Mouse (Mus musculus): ENCODE data around the gene Lrrc15.

The Lrrc15 gene

DNA sequence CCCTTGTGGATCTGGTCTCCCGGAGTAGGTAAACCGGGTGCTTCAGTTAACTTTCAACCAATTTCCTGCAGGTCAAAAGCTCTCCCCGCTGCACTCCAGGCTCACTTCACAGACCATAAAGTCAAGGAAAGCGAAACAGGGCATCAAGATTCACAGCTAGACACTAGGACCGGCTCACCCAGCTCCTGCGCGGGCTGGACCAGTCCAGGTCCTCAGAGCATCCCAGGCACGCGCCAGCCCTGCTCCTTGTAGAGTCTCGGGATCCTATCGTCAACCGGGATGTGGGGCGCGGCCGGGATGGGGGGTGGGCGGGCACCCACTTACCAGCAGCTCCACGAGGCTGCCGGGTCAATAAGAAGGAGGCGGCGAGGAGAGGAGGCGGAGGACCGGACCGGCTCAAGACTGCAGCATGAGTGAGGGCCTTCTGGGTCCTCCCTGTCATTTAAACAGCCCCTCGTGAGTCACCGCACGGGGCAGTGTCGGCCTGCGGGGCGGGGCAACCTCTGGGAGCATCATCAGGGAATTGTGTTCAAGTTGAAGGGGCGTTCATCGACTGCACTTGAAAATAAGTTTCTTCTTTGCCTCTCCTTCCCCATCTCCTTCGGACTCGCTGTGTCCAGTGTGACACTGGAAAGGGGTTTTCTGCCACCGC lies at the start of gene Lrrc15:
Lrrc15 (minus strand) TSS at position 413 of the 652 bp plus-strand sequence.
- DNase-seq (ENCODE audit: low read depth, low spot score): peak; percentile 56

DNA sequence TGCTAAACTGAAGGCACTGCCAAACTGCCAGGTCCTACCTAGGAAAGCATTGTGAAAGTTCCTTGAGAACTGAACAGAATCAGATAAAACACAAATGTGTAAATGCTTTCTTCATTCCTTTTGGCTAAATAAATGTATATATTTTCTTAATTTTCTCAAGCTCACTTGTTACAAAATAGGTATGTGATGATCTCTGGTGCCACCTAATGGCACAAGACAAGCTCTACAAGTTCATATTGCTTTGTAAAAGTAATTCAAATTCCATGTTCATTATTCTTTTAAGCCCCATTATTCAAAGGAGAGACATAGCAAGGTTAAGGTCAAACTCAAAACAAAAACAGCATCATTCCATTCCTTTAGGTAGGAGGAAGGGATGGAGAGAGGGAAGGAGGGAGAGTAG lies 31.2 kb upstream of the Lrrc15 start:
- DNase-seq (ENCODE audit: low read depth, low spot score): peak; percentile 54

DNA sequence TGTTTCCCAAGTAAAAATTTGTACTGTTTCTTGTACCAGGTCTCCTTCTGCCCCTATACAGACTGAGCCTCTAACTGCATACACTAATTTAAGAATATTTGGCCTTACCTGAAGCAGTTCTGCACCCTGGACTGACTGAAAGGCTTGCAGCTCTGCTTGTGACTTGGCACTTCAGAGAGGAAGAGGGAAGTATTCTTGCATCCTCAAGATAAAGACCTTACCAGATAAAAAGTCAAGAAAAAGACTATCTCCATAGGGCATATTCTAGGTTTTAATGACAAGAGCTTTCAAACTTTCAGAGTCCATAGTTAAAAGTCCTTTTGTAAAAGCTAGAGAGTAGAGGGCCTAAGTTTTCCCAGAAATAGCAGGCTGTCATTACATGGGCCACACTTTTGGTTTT lies 27.6 kb upstream of the Lrrc15 start, which contains the start of gene Gp5:
Gp5 (minus strand) TSS at position 133 of the 400 bp plus-strand sequence.
- no peak for DNase-seq (ENCODE audit: low read depth, low spot score)

DNA sequence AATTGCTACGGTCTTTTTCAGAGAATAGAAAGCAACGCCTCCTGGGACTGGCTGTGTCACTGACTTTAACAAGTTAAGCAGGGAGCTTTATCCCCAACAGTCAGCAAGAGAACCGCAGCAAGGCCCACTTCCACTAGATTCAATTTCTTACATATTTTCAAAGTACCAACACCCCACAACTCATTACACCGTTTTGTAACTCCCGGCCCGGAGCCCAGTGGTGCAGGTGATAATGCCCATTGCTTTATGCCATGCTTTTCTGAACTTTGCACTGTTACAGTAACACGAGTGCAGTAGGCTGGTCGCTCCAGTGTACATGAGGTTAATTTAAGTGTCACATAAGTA lies 27.1 kb upstream of the Lrrc15 start:
- no peak for DNase-seq (ENCODE audit: low read depth, low spot score)

DNA sequence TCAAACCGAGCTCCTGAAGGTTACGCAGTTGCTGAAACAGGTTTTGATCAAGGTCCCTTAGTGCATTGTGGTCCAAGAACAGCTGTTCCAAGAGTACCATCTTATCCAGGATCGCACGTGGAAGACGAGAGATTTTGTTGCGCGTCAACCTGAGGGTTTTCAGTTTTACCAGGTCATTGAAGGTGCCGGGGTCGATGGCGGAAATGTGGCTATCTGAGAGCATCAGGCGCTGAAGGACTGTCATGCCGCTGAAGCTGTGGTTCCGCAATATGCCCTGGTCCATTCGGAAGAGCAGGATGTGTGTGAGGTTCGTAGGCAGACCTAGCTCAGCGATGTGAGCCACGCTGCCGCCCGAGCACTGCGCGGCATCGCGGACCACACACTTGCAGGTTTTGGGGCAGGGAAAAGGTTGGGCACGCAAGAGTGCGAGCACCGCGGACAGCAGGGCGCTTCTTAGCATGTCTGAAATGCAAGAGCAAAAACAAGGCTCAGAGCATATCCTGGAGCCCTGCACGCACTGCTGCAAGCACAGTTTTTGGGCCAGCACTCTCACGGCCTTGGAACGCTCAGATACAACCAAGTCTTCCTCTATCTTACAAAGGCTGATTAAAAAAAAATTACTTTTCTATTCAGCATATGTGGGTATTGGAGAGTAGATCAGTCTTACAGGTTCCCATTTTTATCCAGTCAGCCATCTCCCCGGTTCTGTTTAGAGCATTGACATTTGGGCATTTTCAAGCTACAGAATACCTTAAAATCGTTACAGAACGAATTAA lies 26.5 kb upstream of the Lrrc15 start:
- DNase-seq (ENCODE audit: low read depth, low spot score): peak; percentile 48

DNA sequence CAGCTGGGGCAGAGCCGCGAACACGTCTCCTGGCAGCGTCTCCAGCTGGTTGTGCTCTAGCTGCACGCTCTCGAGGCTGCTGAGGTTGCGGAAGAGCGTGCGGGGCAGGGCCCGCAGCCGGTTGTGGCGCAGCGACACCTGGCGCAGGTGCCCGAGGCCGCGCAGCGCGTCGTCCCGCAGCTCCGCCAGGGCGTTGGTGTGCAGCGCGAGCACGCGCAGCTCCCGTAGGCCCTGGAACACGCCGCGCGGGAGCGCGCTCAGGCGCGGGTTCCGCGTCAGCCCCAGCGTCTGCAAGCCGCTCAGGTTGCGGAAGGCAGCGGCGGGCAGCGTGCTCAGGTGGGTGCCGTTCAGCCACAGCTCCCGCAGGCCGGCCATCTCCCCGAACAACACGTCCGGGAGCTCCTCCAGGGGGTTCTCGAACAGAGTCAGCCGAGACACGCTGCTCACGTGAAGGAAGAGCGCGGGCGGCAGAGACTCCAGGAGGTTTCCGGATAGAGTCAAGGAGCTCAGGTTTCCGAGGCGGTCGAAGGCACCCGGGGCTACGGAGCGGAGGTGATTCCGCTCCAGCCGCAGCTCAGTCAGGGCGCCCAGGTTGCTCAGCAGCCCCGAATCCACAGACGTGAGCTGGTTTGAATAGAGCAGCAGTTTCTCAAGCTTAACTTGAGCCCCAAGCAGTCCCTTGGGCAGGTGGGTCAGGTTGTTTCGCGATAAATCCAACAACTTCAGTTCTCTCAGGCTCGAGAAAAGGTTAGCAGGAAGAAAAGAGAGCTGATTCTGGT lies 25.7 kb upstream of the Lrrc15 start:
- DNase-seq (ENCODE audit: low read depth, low spot score): peak; percentile 58

DNA sequence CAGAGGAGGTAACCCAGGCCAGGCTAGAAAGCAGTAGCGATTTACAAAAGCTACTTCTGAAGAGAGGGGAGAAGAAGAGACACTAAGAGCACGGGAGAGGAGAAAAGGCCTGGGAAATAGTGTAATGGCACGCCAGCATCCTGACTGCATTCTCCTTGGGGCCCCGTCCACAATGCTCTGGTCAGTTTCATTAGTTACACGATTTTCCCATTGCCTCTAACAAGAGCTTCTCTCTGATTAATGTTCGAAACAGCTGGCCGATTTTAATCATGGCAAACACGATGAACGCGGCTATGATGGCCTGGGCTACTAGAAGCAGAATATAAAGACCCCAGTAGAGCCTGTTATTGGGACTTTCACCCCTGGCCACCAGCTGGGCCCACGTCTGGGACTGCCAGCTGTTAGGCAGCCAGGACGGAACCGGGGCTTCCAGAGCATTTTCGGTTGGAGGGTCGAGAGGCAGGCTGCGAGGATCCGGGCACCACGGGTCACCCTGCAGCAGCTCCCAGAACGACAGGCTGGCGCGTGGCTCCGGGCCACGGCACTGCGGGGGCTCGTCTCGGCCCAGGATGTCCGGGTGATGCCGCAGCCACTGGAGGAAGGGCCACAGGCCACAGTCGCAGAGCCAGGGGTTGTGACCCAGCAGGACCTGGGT lies 25.0 kb upstream of the Lrrc15 start:
- peak; percentile 18 for DNase-seq (ENCODE audit: low read depth, low spot score)

DNA sequence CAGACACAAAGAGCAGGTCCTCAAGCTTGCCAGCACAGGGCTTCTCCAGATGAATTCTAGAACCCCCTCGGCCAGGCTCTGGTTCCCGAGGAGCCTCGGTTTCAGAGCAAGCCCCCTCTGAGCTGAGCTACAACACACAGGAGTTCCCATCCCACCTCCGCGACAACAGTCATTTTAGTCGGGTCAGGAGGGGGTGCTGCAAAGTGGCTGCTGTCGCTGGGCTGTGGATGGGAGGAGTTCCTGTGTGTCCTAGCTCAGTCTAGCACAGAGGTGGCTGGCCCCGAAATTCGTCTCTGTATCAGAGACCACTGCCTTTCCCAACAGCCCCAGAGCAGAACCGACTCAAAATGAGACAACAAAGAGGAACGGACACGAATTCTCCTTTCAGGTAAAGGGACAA lies 24.2 kb upstream of the Lrrc15 start:
- no peak for DNase-seq (ENCODE audit: low read depth, low spot score)

DNA sequence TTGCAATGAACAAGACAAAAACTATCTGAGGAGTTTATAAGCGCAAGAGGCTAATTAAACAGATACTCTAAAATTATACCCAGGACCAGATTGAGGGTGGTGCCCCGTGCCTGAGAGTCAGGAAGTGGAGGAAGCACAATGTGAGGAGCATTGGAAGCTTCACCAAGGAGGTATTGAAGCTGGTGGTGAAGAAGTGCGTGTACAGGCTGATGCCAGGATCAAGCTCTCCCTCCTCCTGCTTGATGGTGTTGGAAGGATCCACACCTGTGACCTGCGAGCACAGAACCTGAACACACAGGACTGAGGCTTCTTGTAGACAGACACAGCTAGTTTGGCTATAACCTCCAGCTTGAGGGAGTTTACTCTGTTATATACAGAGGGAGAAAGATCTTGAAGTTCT lies 23.0 kb upstream of the Lrrc15 start:
- DNase-seq (ENCODE audit: low read depth, low spot score): no peak

DNA sequence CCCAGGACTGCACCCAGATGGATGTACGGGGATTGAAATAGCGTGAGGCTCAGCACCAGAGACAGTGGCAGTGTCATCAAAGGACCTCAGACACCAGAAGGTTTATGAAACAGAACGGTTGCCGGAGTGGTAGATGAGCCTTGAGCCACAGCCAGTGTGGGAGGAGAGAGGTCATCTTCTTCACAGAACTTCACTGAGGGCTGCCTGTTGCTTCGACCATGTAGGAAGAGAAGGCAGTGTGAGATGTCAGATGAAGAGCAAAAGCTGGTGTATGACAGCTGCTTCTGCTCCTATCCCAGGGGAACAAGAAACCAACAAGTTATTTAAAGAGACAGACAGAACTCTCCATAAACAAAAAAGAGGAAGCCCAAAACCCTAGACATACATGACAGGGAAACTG lies 21.2 kb upstream of the Lrrc15 start:
- DNase-seq (ENCODE audit: low read depth, low spot score): no peak

DNA sequence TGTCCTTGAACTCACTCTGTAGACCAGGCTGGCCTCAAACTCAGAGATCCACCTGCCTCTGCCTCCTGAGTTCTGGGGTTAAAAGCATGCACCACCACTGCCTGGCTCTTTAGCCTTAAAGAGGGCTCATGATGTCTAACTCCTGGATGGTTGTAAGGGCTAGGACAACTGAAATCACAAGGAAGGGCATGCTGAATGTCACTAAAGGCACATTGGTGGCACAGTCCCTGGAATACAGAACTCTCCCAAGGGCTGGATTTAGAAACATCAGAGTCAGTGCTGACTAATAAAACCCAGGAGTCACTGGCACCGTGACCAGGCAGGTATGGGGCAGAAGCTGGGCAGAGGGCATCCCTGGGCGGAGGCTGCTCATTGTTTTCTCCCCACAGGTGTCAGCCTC lies 20.4 kb upstream of the Lrrc15 start:
- DNase-seq (ENCODE audit: low read depth, low spot score): no peak

DNA sequence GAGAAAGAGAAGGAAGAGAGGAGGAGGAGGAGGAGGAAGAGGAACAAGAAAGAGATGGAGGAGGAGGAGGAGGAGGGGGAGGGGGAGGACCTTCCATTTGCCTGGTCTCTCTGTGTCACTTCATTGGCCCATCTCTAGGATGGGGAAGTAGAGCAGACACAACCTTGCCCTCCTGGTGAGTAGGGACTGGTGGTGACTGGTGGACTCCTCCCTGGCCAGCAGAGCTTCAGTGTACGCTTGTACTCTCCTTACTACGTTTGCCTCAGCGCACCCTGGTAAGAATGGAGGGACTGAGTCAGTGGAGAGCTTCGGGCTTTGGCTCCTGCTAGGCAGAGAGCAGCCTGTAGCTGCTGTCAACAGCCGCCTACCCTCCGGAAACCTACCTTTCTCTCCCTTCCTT lies 19.6 kb upstream of the Lrrc15 start:
- no peak for DNase-seq (ENCODE audit: low read depth, low spot score)

DNA sequence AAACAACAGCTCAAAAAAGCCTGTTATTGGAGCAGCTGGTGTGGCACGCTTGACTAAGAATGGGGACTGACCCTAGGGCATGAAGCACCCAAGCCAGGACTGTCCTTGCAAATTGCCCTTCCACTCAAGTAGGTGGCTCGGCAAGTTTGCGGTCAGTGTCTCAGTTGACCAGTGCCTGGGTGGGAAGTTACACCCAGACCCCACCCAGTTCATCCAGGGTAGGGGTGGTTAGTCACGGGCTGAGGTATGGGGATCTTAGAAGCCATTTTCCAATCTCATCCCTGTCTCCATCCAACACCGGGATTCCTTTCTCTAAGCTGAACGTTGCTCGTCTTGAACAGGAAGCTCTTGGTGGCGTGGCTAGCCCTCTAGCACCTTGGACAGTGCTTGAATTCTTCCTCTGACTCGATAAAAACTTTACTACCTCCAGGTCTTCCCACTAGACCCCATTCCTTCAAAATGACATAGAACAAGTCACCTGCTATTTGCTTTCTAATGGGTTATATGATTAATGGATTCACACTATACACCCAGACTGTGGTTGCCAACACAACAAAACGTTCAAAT lies 16.7 kb upstream of the Lrrc15 start:
- DNase-seq (ENCODE audit: low read depth, low spot score): peak; percentile 12

DNA sequence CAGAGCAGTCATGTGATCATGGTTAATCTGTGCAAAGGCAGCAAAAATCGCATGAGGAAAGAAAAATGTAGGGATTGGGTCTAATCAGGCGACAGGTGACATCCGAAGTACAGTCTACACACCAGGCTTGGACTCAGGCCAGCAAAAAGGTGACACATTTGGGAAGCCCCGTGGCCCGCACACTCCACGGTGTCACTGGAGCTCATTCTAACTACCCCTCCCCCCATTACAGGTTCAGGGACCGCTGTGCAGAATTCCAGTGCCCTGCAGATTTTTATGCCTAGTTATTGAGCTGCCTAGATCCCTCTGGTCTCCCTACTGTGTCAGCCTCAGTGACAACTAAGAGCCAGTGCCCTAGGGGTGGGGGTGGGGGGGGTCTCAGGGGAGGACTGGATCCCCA lies 14.4 kb upstream of the Lrrc15 start:
- no peak for DNase-seq (ENCODE audit: low read depth, low spot score)

DNA sequence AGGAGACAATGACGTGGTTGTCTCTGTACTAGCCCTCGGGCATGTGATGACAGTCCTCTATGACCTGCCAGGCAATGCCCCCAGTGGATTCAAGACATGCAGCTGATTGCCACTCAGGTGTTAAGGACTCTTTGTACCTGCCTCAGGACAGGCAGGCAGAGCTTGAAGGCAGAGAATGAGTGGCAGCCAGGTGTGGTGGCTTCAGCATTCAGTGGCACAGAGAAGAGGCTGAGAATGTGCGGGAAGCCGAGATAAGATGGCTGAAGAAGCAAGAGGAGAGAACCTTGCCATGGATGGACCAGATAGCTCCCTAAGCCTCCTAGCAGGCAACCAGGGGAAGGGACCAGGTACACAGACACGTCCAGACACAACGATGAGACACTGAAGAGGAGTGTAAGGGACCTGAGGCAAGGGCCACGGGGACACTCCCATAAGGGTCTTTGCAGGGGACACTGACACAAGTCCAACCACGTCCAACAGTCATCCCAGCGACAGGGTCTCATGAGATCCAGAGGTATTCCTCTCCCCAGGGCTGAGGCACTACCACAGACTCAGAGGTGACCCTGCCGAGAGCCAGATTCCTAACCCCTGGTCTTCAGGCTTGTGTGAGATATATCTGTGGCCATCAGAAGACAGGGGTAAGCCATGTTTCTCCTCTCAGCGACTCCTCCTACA lies 13.7 kb upstream of the Lrrc15 start:
- no peak for DNase-seq (ENCODE audit: low read depth, low spot score)

DNA sequence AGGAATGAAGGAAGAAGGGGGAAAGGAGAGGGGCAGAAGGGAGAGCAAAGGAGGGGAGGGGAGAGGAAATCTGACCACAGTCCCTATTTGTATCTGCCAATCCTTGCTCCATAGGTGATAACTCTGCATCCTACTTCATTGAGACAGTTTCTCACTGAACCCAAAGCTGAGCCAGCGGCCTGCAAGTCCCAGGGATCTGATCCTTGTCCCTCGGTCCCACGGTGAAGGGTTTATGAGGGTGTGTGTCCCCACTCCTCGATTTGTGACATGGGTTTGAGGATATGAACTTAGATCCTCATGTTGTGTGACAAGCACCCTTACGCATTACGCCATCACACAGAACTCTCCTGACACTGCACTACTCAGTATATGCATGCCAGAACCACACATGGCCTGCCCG lies 12.1 kb upstream of the Lrrc15 start:
- DNase-seq (ENCODE audit: low read depth, low spot score): no peak

DNA sequence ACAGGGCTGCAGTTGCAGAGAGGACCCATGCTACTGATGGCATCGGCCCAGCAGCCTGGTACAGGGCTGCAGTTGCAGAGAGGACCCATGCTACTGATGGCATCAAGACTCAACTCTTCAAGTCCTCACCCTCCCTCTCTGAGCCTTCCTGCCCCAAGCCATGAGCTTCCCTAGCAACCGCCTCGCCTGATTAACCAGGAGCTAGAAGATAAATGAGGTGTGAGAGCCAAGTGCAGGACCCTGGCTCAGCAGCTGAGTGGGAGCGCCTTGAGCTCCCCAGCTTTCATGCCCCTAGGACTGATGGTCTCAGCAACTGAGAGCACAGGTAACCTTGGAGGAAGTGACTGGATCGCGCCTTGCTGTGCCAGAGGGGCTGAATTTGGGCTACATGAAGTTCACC lies 7.4 kb upstream of the Lrrc15 start:
- peak; percentile 18 for DNase-seq (ENCODE audit: low read depth, low spot score)

DNA sequence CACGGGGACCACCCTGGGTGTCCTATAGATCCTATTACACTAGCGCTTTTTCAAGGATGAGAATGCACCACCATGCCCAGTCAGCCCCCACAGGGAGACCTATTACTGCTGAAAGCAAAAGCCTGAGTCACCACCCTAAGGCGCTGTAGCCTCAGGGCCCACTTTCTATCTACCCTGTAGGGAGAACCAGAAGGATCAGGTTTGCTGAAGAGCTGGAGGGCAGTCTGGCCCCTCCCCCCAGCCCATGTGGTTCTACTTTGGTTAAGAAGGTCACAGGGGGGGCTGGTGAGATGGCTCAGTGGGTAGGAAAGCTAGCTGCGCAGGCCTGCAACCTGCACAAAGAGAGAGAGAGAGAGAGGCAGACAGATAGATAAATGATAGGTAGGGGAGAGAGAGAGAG lies 2.6 kb upstream of the Lrrc15 start:
- peak; percentile 39 for DNase-seq (ENCODE audit: low read depth, low spot score)

DNA sequence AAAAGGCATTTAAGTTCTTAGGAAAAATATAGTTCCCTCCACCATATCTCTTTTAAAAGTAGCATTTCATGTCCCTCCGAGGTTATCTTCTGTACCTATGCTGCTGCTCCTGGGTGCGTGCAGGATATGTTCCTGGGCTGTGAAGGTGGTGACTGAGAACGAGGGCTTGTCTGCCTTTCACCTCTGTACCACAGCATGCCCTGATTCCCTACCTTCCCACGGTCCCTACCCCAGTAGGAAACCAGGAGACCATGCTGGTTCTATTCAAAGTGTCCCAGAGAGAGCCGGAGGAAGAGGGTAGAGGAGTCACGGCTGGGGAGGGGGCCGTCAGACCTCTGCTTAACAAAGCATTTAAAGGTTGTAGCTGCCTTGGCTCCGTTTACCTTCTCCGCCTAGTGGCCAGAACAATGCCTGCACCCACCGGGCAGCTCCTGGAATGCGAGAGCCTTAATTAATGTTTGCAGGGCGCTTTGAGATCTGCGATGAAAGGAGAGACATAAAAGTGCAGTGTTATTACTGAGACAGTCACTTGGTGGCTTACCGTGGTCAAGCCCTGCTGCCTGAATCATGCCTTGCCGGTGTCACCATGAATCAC lies 784 bp upstream of the Lrrc15 start:
- DNase-seq (ENCODE audit: low read depth, low spot score): peak; percentile 73

DNA sequence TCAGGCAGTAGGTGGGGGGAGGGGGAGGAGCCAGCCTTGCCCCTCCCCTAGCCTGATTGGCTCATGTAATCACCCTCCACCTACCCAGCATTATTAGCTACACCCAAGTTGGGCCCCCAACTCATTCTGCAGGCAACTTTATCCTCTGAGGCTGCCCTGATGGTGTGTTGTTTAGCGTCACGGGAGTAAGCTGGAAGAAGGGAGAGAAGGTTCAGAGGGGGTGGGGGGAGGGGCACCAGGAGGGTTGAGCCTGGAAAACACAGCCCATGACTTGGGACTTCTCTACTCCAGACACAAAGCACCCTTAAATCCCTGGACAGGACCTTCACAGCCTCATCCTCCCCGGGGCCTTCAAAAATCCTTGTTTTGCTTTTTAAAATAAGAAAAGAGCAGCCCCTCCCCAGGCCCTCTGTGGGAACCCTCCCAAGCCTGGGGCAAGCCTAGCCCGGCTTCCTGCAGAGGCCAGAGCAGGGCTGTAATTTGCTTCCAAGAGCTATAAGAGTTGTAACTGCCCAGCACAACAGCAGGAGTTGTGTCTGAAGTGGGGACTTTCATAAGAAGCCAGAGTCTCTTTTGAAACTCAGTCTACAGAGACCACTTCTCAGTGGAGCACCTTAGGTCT lies 2.3 kb downstream of the Lrrc15 start:
- no peak for DNase-seq (ENCODE audit: low read depth, low spot score)
